Mouse (Mus musculus) brain, adult 2 months (tissue): ENCODE measurements around the gene Fbxo47.
"Not testable (repeated sequence)": the region's sequence is repeated elsewhere in the genome, so short reads cannot be mapped to it uniquely, and the experiment has no call there.

ENCODE experiments used
- DNase-seq: peaks from one replicate; pipeline ENCODE4 v3.0.0; 2011; ENCODE audit warnings: low read depth, low spot score

Fbxo47 gene

DNA sequence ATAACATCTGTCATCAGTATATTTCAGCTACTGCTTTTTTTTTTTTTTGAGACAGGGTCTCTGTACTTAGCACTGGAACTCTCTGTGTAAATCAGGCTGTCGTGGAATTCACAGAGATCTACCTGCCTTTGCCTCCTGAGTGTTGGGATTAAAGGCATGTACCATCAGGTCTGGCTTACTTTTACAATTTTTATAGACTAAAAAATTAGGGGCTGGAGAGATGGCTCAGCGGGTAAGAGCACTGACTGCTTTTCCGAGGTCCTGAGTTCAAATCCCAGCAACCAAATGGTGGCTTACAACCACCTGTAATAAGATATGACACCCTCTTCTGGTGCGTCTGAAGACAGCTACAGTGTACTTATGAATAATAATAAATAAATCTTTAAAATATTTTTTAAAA lies 3.6 kb downstream of the Fbxo47 start:
- DNase-seq: no peak

DNA sequence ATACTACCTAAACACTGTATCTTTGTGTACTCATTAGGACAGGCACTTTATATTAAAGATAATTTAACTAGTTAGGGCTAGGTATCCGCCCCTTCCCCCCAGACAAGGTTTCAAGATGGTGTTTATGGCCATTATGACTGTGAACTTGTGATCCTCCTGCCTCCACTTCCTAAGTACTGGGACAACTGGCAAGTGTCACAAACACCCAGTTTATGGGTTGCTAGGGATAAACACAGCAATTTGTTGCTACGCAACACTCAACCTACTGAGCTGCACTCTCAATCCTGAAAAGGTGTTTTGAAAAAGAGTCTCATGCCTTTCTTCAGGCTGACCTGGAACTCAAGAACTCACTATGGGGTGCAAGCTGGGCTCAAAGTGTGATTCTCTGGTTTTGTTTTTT lies 6.6 kb downstream of the Fbxo47 start:
- no peak for DNase-seq

DNA sequence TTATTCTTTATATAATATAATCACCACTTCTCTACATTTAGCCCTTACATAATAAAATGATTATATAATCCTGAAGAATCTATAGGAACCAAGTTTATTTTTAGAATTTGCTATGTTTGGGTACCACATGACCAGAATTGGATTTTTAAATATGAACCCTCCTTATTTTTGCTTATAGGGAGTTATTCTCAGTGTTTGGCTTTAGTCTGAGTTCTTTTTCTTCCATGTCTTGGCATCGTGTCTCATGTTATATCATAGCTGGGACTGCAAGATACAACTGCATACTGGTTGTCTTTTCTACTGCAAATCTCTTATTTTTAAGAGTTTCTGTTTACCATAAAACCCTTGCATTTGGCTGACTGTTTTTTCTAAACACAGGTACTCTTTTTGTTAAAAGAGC lies 9.6 kb downstream of the Fbxo47 start:
- DNase-seq: peak; percentile 61

DNA sequence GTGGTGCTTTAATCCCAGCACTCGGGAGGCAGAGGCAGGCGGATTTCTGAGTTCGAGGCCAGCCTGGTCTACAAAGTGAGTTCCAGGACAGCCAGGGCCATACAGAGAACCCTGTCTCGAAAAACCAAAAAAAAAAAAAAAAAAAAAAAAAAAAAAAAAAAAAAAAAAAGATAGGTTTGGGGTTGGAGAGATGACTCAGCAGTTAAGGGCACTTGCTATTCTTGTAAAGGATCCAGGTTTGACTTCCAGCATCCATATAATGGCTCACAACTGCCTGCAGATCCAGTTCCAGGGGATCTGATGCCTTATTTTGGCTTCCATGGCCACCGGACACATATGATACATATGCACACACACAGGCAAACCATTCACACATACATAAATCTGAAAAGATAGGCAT lies 11.6 kb downstream of the Fbxo47 start:
- DNase-seq: not testable (repeated sequence)

DNA sequence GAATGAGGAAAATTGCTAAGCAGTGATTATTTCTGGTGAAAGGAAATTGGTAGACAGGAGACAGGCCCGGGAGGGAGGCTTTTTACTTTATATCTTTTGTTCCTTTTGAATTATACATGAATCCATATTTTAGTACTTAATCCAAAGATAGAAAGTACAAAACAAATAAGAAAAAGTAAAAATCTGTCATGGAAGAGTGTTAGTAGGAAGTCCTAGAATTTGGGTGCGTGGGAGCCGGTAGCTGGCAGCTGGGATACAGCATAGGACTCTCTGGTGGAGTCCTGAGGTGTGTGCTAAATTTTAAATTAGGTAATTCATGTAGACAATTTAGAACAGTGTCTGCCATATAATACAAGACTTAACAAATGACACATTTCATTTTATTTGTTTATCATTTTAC lies 16.4 kb downstream of the Fbxo47 start:
- DNase-seq: peak; percentile 77

DNA sequence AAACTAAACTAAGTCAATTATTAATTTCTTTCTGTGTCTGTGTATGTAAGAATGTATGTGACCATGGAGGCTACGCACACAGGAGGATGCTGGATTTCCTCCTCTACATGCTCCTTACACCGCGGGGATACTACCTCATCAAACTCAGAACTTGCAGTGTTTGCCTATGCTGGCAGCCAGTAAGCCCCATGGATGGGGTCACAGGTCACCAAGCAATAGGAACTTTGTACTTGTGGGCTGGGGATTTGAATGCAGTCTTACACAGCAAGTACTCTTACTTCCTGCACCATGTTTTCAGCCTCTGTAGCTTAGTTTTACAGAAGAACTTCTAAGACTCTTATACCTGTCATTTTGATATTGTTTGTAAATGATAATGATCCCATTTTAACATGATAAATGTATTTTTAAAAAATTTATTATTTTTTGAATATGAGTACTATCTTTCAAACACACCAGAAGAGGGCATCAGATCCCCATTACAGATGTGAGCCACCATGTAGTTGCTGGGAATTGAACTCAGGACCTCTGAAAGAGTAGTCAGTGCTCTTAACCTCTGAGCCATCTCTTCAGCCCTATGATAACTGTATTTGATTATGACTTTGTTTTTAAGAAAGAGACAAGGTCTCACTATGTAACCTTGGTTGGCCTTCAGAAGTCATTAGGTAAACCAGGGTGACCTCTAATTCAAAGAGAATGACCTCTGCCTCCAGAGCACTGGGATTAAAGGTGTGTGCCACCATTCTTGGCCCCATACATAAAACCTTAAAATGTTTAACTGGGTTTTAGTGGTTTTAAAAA lies 17.7 kb downstream of the Fbxo47 start:
- no peak for DNase-seq

DNA sequence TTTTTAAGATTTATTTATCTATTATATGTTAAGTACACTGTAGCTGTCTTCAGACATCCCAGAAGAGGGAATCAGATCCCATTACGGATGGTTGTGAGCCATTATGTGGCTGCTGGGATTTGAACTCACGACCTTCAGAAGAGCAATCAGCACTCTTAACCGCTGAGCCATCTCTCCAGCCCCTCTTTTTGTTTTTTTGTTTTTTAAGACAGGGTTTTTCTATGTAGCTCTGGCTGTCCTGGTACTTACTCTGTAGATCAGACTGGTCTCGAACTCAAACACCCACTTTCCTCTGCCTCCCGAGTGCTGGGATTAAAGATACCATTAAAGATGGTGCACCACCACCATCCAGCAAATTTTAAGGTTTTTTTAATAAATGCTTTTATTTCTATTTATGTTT lies 18.5 kb downstream of the Fbxo47 start:
- DNase-seq: no peak

DNA sequence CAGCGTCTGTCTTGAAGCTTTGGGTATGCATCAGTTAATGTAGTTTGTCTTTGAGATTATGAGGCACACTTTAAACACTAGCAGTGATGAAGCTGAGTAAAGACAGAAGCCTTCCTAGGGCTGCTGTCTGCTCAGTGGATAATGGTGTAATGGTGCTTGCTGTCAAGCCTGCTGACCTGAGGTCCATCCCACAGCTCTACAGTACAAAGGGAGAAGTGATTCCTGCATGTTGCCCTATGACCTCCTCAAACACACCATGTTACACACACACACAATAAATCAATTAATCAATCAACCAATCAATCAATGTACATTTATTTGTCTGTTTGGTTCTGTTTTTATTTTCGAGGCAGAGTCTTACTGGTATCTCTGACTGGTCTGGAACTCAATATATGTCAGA lies 21.8 kb downstream of the Fbxo47 start:
- DNase-seq: no peak

DNA sequence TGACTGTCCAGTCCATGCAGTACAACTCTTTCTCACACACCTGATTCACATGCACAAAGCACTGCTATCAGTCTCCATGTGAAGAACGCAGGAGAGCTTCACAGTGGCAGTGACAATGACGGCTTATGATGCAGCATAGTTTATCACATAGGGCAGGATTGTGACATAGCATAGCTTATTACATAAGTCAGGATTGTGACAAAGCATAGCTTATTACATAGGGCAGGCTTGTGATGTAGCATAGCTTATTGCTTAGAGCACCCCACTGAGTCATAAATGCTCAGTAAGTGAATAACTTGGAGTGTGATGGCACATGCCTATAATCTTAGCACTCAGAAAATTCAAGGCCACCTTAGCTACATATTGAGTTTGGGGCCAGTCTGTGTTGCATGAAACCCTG lies 28.5 kb downstream of the Fbxo47 start:
- no peak for DNase-seq

DNA sequence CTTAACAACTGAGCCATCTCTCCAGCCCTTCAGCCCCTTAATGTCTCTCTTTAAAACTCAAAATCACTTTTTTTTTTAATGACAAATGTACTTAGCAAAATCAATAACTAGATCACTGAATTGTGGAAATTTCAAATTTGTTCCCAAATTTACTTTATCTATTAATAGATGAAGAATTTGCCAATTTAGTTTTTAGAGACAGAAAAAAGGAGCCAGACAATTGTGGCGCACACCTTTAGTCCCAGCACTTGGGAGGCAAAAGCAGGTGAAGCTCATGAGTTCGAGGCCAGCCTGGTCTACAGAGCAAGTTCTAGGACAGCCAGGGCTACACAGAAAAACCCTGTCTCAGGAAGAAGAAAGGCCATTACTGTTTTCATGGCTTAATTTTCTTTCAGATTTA lies 32.4 kb downstream of the Fbxo47 start:
- DNase-seq: no peak

DNA sequence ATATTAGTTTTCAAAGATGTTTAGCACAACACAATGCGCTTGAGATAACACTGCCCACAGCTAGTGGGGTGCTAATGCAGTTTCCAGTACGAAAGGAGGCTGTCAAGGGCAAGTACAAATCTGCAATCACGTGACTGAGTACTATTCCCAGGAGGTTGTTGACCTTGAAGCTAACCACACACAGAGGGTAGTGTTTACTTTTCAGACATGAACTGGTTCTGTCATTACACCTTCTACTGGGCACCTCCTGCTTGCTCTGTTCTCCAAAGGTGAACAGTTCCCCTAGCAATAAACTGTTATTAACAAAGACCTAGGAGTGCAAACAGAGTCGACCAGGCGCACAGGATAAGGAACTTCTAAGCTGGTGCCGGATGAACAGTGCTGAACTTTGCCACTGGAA lies 33.6 kb downstream of the Fbxo47 start:
- no peak for DNase-seq

DNA sequence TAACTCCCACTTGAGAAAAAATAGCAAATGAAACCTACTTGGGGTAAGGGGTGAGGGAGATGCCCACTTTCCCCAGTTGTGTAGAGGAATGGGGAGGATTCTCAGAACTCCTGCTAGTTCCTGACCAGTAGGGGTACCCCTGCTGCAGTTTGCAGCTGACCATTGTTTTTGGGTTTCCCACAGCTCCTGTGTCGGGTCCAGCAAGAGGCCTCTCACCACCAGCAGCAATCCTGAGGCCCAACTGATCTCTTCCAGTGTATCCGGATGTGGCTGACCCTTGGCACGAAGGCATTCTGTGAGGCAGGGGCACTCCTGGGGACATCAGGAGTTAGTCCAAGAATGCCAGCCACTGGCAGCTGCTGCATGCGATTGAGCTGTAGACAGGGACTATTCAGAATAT lies 42.0 kb downstream of the Fbxo47 start:
- DNase-seq: peak; percentile 64

DNA sequence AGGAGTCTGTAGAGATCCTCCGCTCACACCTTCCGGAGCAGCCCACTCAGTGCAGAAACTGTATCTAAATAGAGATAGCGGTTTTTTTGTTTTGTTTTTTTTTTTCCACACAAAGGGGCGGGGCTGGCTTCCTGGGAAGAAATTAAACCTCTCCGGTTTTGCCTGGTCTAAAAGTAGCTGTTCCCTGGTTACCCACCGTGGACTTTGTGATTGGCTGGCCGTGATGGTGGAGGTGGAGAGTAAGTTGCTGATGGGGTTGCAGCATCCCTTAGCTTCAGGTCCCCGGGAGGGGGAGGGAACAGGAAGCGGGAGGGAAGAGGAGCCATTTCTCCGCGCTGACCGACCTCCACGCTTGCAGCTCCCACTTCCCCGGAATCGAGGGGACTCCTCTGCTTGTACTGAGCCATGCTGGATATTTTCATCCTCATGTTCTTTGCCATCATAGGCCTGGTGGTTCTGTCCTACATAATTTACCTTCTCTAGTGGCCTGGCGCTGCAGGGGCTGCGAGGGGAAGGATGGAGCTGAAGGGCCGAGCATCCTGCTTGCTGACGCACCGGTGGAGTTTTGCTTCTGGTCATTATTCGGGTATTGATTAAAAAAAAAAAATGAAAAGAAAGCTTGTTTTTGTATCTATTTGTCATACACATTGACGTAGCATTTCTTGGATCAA lies 42.8 kb downstream of the Fbxo47 start:
- peak; percentile 99 for DNase-seq

DNA sequence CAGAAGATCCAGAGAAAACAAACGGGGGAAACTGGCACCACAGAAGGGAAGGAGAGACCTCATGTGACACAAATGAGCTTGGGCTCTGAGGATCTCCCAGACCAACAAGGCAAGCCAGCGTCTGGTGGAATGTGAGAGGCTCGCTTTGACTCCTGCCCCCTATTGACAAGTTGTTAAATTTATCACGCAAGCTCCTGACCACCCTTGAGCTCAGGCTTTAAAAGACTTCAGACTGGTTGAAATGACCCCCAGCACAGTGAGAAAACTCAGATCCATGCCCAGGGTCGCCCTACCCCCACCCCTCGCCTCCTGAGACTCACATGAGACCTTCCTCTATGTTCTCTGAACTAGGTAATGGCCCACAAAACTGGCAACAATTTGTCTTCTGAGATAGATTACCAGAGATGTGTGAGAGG lies 43.4 kb downstream of the Fbxo47 start, which contains the start of gene B230217C12Rik:
TSS of gene B230217C12Rik (plus strand) at position 242 of the 416 bp plus-strand sequence.
- peak; percentile 93 for DNase-seq

DNA sequence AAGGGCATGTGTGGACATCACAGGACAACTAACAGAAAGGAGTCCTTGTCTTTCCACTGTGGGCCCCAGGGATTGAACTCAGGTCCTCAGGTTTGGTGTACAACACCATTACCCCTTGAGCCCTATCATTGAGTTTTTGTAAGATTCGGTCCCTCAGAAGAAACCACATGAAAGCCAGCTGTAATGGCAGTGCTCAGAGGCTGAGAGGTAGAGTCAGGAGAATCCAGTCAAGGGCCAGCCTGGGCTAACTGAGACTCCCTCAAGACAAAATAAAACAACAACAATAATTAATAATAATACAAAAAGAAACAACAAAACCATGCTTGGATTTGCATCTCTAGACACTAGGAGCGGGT lies 43.8 kb downstream of the Fbxo47 start:
- no peak for DNase-seq

DNA sequence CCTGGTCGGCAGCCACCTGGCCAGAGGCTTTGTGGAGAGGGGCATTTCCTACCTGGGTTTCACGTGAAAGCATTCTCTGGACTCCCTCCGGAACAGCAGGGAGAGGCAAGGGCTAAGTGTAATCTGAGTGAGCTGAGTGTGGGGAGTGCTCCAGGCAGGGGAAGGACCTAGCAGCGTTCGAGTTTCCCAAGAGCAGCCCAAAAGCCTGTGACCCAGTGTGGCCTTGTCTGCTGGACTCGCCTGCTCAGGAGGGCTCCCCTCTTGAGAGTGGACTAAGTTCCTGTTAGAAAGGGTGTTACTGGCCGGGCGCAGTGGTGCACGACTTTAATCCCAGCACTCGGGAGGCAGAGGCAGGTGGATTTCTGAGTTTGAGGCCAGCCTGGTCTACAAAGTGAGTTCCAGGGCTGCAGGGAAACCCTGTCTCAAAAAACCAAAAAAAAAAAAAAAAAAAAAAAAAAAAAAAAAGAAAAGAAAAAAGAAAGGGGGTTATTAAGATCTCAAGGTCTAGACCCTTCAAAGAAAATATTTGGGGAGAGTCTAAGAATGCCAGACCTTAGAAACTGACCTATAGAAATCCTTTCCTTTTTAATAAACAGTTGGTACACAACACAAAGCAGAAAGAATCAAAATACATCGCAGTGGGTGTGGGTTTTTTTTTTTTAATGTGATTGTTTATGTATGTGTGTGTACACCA lies 44.4 kb downstream of the Fbxo47 start:
- DNase-seq: no peak

DNA sequence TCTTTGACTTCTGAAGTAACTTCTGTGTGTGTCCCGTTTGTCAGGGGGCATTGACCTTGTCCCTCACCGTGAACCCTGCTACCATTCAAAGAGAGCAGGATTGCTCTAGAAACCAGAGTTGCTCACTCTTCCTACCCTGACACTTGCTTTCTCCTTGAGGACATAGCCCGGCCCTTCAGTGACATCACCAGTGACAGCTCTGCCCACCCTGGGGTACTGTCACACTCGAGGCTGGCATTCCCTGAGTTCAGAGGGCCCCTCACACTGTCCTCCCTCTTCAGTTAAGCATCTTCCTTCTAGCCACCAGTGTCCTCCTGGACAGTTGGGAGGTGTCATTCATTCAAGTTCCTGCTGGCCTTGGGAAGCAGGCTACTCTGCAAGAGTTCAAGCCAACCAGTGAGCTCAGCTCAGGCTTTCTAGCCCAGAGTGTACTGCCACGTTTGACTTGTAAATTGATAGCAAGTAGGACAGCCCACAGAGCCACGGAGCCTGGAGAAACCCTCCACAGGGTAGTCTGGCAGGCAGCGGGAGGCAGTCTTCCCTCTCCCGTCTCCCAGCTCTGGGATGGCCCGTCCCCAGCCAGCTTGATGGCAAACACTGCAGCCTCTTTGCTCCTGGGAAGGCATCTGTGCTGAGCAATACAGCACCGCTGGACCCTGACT lies 45.0 kb downstream of the Fbxo47 start:
- DNase-seq: no peak

DNA sequence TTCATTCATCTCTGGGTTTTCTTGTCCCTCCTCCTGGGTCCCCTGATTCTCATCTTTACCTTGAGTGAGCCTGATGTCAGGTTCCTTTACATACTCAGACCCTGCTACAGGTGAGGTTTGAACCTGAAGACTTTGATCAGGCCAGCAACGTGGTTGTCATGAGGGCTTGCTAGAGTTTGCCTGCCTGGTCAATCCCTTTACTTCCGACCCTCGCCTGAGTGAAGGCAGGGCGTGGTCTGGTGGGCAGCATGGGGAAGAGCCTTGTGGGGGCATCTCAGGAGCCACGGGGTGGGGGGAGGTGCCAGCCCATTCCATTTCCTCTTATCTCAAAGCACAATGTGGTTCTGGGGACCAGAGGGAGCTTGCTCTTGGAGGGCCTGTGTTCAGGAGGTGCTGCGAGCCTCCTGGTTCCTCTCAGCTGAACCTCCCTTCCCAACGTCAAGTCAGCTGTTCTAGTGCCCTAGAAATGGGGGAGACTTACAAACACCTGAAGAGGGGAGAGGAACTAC lies 46.3 kb downstream of the Fbxo47 start:
- DNase-seq: no peak

DNA sequence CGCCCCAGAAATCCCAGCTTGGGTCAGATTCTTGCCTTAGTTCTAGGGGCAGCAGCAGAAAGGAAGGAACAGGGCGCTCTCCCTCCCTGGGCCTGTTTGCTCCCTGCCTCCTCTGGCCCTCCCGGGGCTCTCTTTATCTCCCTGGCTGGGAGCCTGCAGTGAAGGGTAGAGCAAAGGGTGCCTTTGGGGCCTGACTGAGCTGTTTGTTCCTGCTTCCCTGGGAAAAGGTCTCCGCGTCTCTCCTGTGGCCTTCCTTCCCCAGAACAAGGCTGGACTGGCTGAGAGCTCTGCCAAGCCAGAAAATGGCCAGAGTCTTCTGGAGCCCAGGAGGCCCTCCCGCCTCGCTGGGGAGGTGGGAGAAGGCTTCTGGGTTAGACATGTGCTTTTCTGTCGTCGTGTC lies 46.9 kb downstream of the Fbxo47 start:
- DNase-seq: not testable (repeated sequence)

DNA sequence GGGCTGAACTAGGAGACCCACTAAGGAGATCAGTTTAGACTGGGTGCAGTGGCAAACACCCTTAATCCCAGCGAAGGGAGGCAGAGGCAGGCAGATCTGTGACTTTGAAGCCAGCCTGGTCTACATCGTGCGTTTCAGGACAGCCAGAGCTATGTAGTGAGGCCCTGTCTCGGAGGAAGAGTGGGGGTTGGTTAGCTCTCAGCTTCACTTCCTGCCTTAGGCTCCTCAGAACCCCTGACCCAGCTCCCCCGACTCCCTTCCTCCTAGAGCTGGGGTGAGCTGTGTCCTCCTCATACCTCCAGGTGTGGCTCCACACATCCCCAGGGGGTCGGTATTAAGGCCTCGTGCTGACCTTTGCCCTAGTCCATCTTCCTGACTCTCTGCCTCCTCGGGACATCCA lies 47.4 kb downstream of the Fbxo47 start:
- no peak for DNase-seq

DNA sequence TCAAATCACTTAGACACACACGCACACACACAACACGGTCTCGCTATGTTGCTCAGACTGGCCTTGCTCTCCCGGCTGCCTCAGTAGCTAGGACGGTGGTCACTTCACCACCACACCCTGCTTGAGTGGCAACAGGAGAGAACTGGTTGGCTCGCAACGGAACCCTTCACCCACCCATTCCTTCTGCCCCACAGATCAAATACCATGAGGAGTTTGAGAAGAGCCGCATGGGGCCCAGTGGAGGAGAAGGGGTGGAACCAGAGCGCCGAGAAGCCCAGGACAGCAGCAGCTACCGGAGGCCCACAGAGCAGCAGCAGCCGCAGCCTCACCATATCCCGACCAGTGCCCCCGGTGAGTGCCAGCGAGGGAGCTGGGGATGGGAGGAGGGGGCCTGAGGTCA lies 50.6 kb downstream of the Fbxo47 start:
- no peak for DNase-seq

DNA sequence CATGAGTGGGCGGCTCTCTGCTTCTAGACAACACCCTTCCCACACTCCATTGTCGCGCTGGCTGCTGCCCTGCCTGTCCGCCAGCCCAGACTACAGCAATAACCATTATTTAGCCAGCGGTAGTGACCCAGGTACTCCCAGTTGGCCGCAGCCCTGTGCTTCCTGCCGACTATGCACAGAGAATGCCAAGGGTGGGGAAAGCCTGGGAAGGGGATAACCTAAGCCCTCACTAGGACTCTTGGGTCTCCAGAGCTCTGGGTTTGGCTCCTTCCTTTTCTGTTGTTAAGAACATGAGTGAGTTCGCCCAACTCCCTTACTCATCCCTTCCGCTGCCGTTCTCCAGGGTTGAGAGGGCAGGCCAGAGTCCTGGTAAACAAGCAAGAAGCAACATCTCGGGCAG lies 52.0 kb downstream of the Fbxo47 start:
- no peak for DNase-seq
